Mouse (Mus musculus) hindbrain, embryonic 12.5 days (tissue): ENCODE data around the gene Snap23. TPM values are rescaled to one million over a fixed set of nuclear protein-coding genes. Genes with fewer than 3 reads are reported as not detected.

ENCODE experiments used
- ATAC-seq: fragments of 200-750 bp; cut with Nextera tagmentation; 2 replicates; pipeline ENCODE4 v1.8.0; 2017; ENCODE audit warnings: moderate TSS enrichment; ENCODE audit not compliant: low FRiP score
- H3K27ac ChIP-seq: fragments of 300-500 bp; sonication (generic); 2 replicates; pipeline ENCODE4 v1.5.1; 2016; ENCODE audit warnings: mild to moderate bottlenecking
- H3K27me3 ChIP-seq: fragments of 300-500 bp; sonication (generic); 2 replicates; pipeline ENCODE4 v1.6.1; 2016; ENCODE audit warnings: mild to moderate bottlenecking
- H3K36me3 ChIP-seq: fragments of 300-500 bp; sonication (generic); 2 replicates; pipeline ENCODE4 v1.6.1; 2016; ENCODE audit warnings: mild to moderate bottlenecking
- H3K4me1 ChIP-seq: fragments of 300-500 bp; sonication (generic); 2 replicates; pipeline ENCODE4 v1.6.1; 2016
- H3K4me2 ChIP-seq: fragments of 300-500 bp; sonication (generic); replicated peaks from 2 replicates; pipeline ENCODE4 v1.6.1; 2016; ENCODE audit warnings: mild to moderate bottlenecking
- H3K4me3 ChIP-seq: fragments of 300-500 bp; sonication (generic); 2 replicates; pipeline ENCODE4 v1.5.1; 2016; ENCODE audit warnings: mild to moderate bottlenecking
- H3K9ac ChIP-seq: fragments of 300-500 bp; sonication (generic); 2 replicates; pipeline ENCODE4 v1.6.1; 2016; ENCODE audit warnings: mild to moderate bottlenecking, moderate library complexity
- H3K9me3 ChIP-seq: fragments of 300-500 bp; sonication (generic); replicated peaks from 2 replicates; pipeline ENCODE4 v1.6.1; 2016; ENCODE audit warnings: mild to moderate bottlenecking
- WGBS: fragments of 180-500 bp; shearing (Covaris S2); methylation state at CpG from one replicate; pipeline ENCODE4 v1.1.7; 2016; 5-methylcytosine and 5-hydroxymethylcytosine counted together
- polyA plus RNA-seq: library from polyadenylated mRNA; unstranded; fragments of >200 nt; fragmentation: Nextera tagmentation; extraction: Ambion mirVana; gene quantifications from 2 replicates; pipeline ENCODE4 v1.2.1, GENCODE M21; 2016

Gene Snap23
- polyA plus RNA-seq: 39.5 and 40.7 TPM in 2 replicates

GRCm38 (mm10) chr2:120566886-120567797 lies at the start of gene Snap23:
TSS of gene Snap23 (plus strand) at chr2:120567671.
- WGBS: 1% methylated on average over 42 of the region's 42 CpGs
- Histone ChIP-seq H3K9me3 (no peaks in the 10 kb centered on the region), H3K27ac (peak within 1 kb of the TSS; percentile 81), H3K27me3 (no peaks in the 10 kb centered on the region), H3K36me3 (peaks cover 7% of the 10 kb centered on the region), H3K9ac (peak within 1 kb of the TSS; percentile 82), H3K4me1 (peaks cover 26% of the 10 kb centered on the region), H3K4me3 (peak within 1 kb of the TSS; percentile 67), H3K4me2 (peak within 1 kb of the TSS; percentile 73)
- peak; percentile 93 for ATAC-seq

GRCm38 (mm10) chr2:120518547-120519210 lies 48.8 kb upstream of the Snap23 start:
- H3K27me3 ChIP-seq: no peaks in the 10 kb centered on the region
- H3K9ac ChIP-seq: no peak overlapping the region
- WGBS: 95% methylated on average over 5 of the region's 5 CpGs
- H3K9me3 ChIP-seq: no peaks in the 10 kb centered on the region
- no peaks in the 10 kb centered on the region for H3K4me1 ChIP-seq
- H3K27ac ChIP-seq: no peak overlapping the region
- H3K4me2 ChIP-seq: no peak overlapping the region
- no peak for ATAC-seq
- no peak overlapping the region for H3K4me3 ChIP-seq
- peaks cover 93% of the 10 kb centered on the region for H3K36me3 ChIP-seq

GRCm38 (mm10) chr2:120526771-120527170 lies 40.7 kb upstream of the Snap23 start:
- ATAC-seq: no peak
- Histone ChIP-seq H3K36me3 (peaks cover 83% of the 10 kb centered on the region), H3K9me3 (no peaks in the 10 kb centered on the region), H3K27ac (no peak overlapping the region), H3K9ac (no peak overlapping the region), H3K4me3 (no peak overlapping the region), H3K4me2 (no peak overlapping the region), H3K27me3 (no peaks in the 10 kb centered on the region), H3K4me1 (no peaks in the 10 kb centered on the region)
- WGBS: 86% methylated on average over 5 of the region's 5 CpGs

GRCm38 (mm10) chr2:120529531-120529930 lies 37.9 kb upstream of the Snap23 start:
- peaks cover 78% of the 10 kb centered on the region for H3K36me3 ChIP-seq
- H3K4me1 ChIP-seq: no peaks in the 10 kb centered on the region
- H3K9ac ChIP-seq: no peak overlapping the region
- H3K27me3 ChIP-seq: no peaks in the 10 kb centered on the region
- H3K27ac ChIP-seq: no peak overlapping the region
- ATAC-seq: no peak
- H3K4me3 ChIP-seq: no peak overlapping the region
- H3K9me3 ChIP-seq: no peaks in the 10 kb centered on the region
- H3K4me2 ChIP-seq: no peak overlapping the region

- no peaks in the 10 kb centered on the region for H3K27me3 ChIP-seq
- no peaks in the 10 kb centered on the region for H3K9me3 ChIP-seq
- no peak for ATAC-seq
- peaks cover 72% of the 10 kb centered on the region for H3K36me3 ChIP-seq
- WGBS: 92% methylated on average over 4 of the region's 4 CpGs
- H3K27ac ChIP-seq: no peak overlapping the region
- no peak overlapping the region for H3K4me3 ChIP-seq
- H3K4me2 ChIP-seq: no peak overlapping the region
- no peaks in the 10 kb centered on the region for H3K4me1 ChIP-seq
- no peak overlapping the region for H3K9ac ChIP-seq
These were observed 36.2 kb upstream of the Snap23 start for GRCm38 (mm10) chr2:120531223-120531622.

- Histone ChIP-seq H3K27ac (peak overlapping the region; percentile 62), H3K9me3 (no peaks in the 10 kb centered on the region), H3K4me2 (peak overlapping the region; percentile 19; the same call in 1 of the 2 replicates), H3K4me3 (no peak overlapping the region), H3K4me1 (peaks cover 6% of the 10 kb centered on the region; the same call in 1 of the 2 replicates), H3K36me3 (peaks cover 16% of the 10 kb centered on the region), H3K9ac (no peak overlapping the region), H3K27me3 (no peaks in the 10 kb centered on the region)
- ATAC-seq: peak; percentile 81; the same call in 1 of the 2 replicates
- WGBS: 59% methylated on average over 3 of the region's 3 CpGs
These were observed 28.1 kb upstream of the Snap23 start for GRCm38 (mm10) chr2:120539333-120539732.

GRCm38 (mm10) chr2:120539778-120540208 lies 27.7 kb upstream of the Snap23 start:
- H3K9ac ChIP-seq: no peak overlapping the region
- no peaks in the 10 kb centered on the region for H3K27me3 ChIP-seq
- H3K9me3 ChIP-seq: no peaks in the 10 kb centered on the region
- H3K27ac ChIP-seq: peak overlapping the region; percentile 62
- peaks cover 16% of the 10 kb centered on the region for H3K36me3 ChIP-seq
- peak overlapping the region; percentile 19; the same call in 1 of the 2 replicates for H3K4me2 ChIP-seq
- H3K4me3 ChIP-seq: no peak overlapping the region
- H3K4me1 ChIP-seq: peaks cover 6% of the 10 kb centered on the region; the same call in 1 of the 2 replicates
- WGBS: 25% methylated on average over 1 of the region's 1 CpGs
- ATAC-seq: peak; percentile 93

- H3K36me3 ChIP-seq: peaks cover 32% of the 10 kb centered on the region
These were observed 22.7 kb upstream of the Snap23 start for GRCm38 (mm10) chr2:120544732-120545131.

GRCm38 (mm10) chr2:120556868-120557267 lies 10.6 kb upstream of the Snap23 start:
- peaks cover 19% of the 10 kb centered on the region for H3K36me3 ChIP-seq
- ATAC-seq: no peak
- no peak overlapping the region for H3K9ac ChIP-seq
- 78% methylated on average over 3 of the region's 3 CpGs for WGBS
- H3K27me3 ChIP-seq: no peaks in the 10 kb centered on the region
- H3K4me3 ChIP-seq: no peak overlapping the region
- no peak overlapping the region for H3K27ac ChIP-seq
- H3K4me2 ChIP-seq: no peak overlapping the region
- no peaks in the 10 kb centered on the region for H3K4me1 ChIP-seq
- H3K9me3 ChIP-seq: no peaks in the 10 kb centered on the region

More at GRCm38 (mm10) chr2:120544732-120545131, 22.7 kb upstream of the Snap23 start:
- Histone ChIP-seq H3K27ac (no peak overlapping the region), H3K27me3 (no peaks in the 10 kb centered on the region), H3K9me3 (no peaks in the 10 kb centered on the region), H3K4me2 (no peak overlapping the region), H3K9ac (no peak overlapping the region), H3K4me3 (no peak overlapping the region), H3K4me1 (0 out of 2 replicates have a peak, but pooled peaks cover under 1% of the 10 kb centered on the region)
- no peak for ATAC-seq
- 100% methylated on average over 2 of the region's 2 CpGs for WGBS

GRCm38 (mm10) chr2:120558813-120559212 lies 8.7 kb upstream of the Snap23 start:
- peaks cover 7% of the 10 kb centered on the region for H3K4me1 ChIP-seq
- H3K27ac ChIP-seq: no peak overlapping the region
- H3K36me3 ChIP-seq: peaks cover 9% of the 10 kb centered on the region
- no peak overlapping the region for H3K4me2 ChIP-seq
- no peaks in the 10 kb centered on the region for H3K9me3 ChIP-seq
- no peak overlapping the region for H3K9ac ChIP-seq
- no peaks in the 10 kb centered on the region for H3K27me3 ChIP-seq
- WGBS: 91% methylated on average over 3 of the region's 3 CpGs
- ATAC-seq: no peak
- H3K4me3 ChIP-seq: no peak overlapping the region

- H3K27ac ChIP-seq: no peak overlapping the region
- no peak overlapping the region for H3K9ac ChIP-seq
- H3K4me1 ChIP-seq: peaks cover 7% of the 10 kb centered on the region
- no peak overlapping the region for H3K4me2 ChIP-seq
- no peaks in the 10 kb centered on the region for H3K9me3 ChIP-seq
- no peaks in the 10 kb centered on the region for H3K36me3 ChIP-seq
- ATAC-seq: no peak
- no peak overlapping the region for H3K4me3 ChIP-seq
- H3K27me3 ChIP-seq: no peaks in the 10 kb centered on the region
- WGBS: 89% methylated on average over 1 of the region's 1 CpGs
These were observed 5.9 kb upstream of the Snap23 start for GRCm38 (mm10) chr2:120561524-120561923.

GRCm38 (mm10) chr2:120562859-120563234 lies 4.6 kb upstream of the Snap23 start:
- 28% methylated on average over 9 of the region's 9 CpGs for WGBS
- no peaks in the 10 kb centered on the region for H3K36me3 ChIP-seq
- H3K9me3 ChIP-seq: no peaks in the 10 kb centered on the region
- no peaks in the 10 kb centered on the region for H3K27me3 ChIP-seq
- peak overlapping the region; percentile 91 for H3K9ac ChIP-seq
- peak overlapping the region; percentile 88 for H3K4me3 ChIP-seq
- peak overlapping the region; percentile 78 for H3K4me2 ChIP-seq
- no peak for ATAC-seq
- no peak overlapping the region for H3K27ac ChIP-seq
- peaks cover 11% of the 10 kb centered on the region for H3K4me1 ChIP-seq
